Comparison of ENCODE assay signal across 23 mouse cellular contexts in genomic region chr11:100584561-100584961, GRCm38 (mm10). TPM values are rescaled to one million over a fixed set of nuclear protein-coding genes. Genes with fewer than 3 reads are reported as not detected.
A peak's percentile ranks its signal among the peaks of the same experiment; 100 is the strongest.
DNase-seq lines count a peak whose midpoint lies in the region; ATAC-seq and TF ChIP-seq lines count a peak whose summit lies in the region.
"Had no signal": no experiment of that assay in that cellular context is flagged by ENCODE, and none has a peak within 500 bp of the region (broad histone marks: within the 10 kb centered on the region; RNA-seq: fewer than 3 reads in every experiment).

No protein-coding gene starts in this region.

- H3K9me3 ChIP-seq in neural tube, embryonic 15.5 days (replicated peaks), result no peaks in the 10 kb centered on the region
- H3K9me3 ChIP-seq: embryonic facial prominence, embryonic 12.5 days; heart, embryonic 10.5 days; limb, embryonic 15.5 days; midbrain, embryonic 12.5 days had no signal

- H3K4me3 ChIP-seq in bone marrow, adult 2 months (replicated peaks; ENCODE audit: control insufficient read depth, low read depth, low read length), result peak overlapping the region; percentile 61
- peak overlapping the region; percentile 38 for H3K4me3 ChIP-seq in small intestine, adult 2 months (ENCODE audit: low read depth, low read length)
- no peak overlapping the region for H3K4me3 ChIP-seq in neural tube, embryonic 15.5 days (replicated peaks)
- no peak overlapping the region for H3K4me3 ChIP-seq in lung, adult 2 months (replicated peaks; ENCODE audit: extremely low read depth, low read depth, low read length)
- H3K4me3 ChIP-seq: embryonic facial prominence, embryonic 12.5 days; heart, embryonic 10.5 days; limb, embryonic 15.5 days; midbrain, embryonic 12.5 days had no signal

- no peaks in the 10 kb centered on the region for H3K27me3 ChIP-seq in small intestine, adult 2 months (ENCODE audit: control insufficient read depth, insufficient read depth, low read length)
- no peaks in the 10 kb centered on the region for H3K27me3 ChIP-seq in neural tube, embryonic 15.5 days (replicated peaks)
- H3K27me3 ChIP-seq: embryonic facial prominence, embryonic 12.5 days; limb, embryonic 15.5 days; midbrain, embryonic 12.5 days had no signal

- no peak for TF ChIP-seq POLR2A in bone marrow, adult 2 months (IDR thresholded peaks at IDR 0.05; ENCODE audit: borderline replicate concordance, control insufficient read depth, low read depth, low read length)
- no peak for TF ChIP-seq POLR2A in small intestine, adult 2 months (IDR thresholded peaks at IDR 0.05; ENCODE audit: low read depth, low read length)
- TF ChIP-seq POLR2A in lung, adult 2 months (IDR thresholded peaks at IDR 0.05; ENCODE audit: borderline replicate concordance, extremely low read depth, low read depth, low read length), result no peak

- H3K27ac ChIP-seq in bone marrow, adult 2 months (ENCODE audit: control insufficient read depth, insufficient read depth, low read depth, low read length, poor library complexity), result peak overlapping the region; percentile 74
- peak overlapping the region; percentile 53 for H3K27ac ChIP-seq in small intestine, adult 2 months (ENCODE audit: insufficient read depth, low read depth, low read length)
- no peak overlapping the region for H3K27ac ChIP-seq in neural tube, embryonic 15.5 days (replicated peaks)
- H3K27ac ChIP-seq: embryonic facial prominence, embryonic 12.5 days; heart, embryonic 10.5 days; hindbrain, embryonic 14.5 days; kidney, postnatal 0 days; limb, embryonic 15.5 days; midbrain, embryonic 12.5 days; stomach, postnatal 0 days had no signal

- no peak overlapping the region for H3K9ac ChIP-seq in neural tube, embryonic 15.5 days (replicated peaks)
- H3K9ac ChIP-seq: embryonic facial prominence, embryonic 12.5 days; hindbrain, embryonic 14.5 days; limb, embryonic 15.5 days; midbrain, embryonic 12.5 days had no signal

- no peak for ATAC-seq in neural tube, embryonic 15.5 days (ENCODE audit: low FRiP score)

- peaks cover 85% of the 10 kb centered on the region for H3K36me3 ChIP-seq in small intestine, adult 2 months (ENCODE audit: control insufficient read depth, insufficient read depth, low read length)
- peaks cover 94% of the 10 kb centered on the region for H3K36me3 ChIP-seq in neural tube, embryonic 15.5 days

- TF ChIP-seq CTCF in bone marrow, adult 2 months (IDR thresholded peaks at IDR 0.05; ENCODE audit: control insufficient read depth, insufficient read depth, low read length), result no peak
- no peak for TF ChIP-seq CTCF in small intestine, adult 2 months (IDR thresholded peaks at IDR 0.05; ENCODE audit: extremely low read depth, insufficient read length, insufficient replicate concordance, low read depth, low read length)
- no peak for TF ChIP-seq CTCF in lung, adult 2 months (IDR thresholded peaks at IDR 0.05; ENCODE audit: insufficient read depth, low read length)

- no peak overlapping the region for H3K4me2 ChIP-seq in neural tube, embryonic 15.5 days
- H3K4me2 ChIP-seq: embryonic facial prominence, embryonic 12.5 days; hindbrain, embryonic 14.5 days; limb, embryonic 15.5 days; midbrain, embryonic 12.5 days had no signal

- peak; percentile 90 for DNase-seq in A20 (ENCODE audit: low read depth, low spot score)
- DNase-seq in B cell, adult 2 months, result peak; percentile 56 to 59
- DNase-seq in embryo, embryonic 10 days (ENCODE audit: low spot score), result no peak
- no peak for DNase-seq in lung, adult 2 months
- no peak for DNase-seq in layer of hippocampus, adult 8-10 months (ENCODE audit: low spot score in 2 of 2)
- DNase-seq: cerebellum, adult 11 months; cerebellum, postnatal 36 days; gastrocnemius, postnatal 14 days; heart, postnatal 14 days; kidney, adult 11 months; lung, adult 18-20 months; lung, postnatal 4 days; retina, postnatal 1 day had no signal

- 64% methylated on average over 7 of the region's 7 CpGs for WGBS in bone marrow, adult 2 months
- WGBS in small intestine, adult 2 months, result 79% methylated on average over 7 of the region's 7 CpGs
- WGBS in neural tube, embryonic 15.5 days, result 93% methylated on average over 7 of the region's 7 CpGs
- 79% methylated on average over 7 of the region's 7 CpGs for WGBS in lung, adult 2 months

- H3K4me1 ChIP-seq in bone marrow, adult 2 months (ENCODE audit: control insufficient read depth, insufficient read depth, low read length), result peaks cover 5% of the 10 kb centered on the region
- H3K4me1 ChIP-seq in small intestine, adult 2 months (ENCODE audit: control insufficient read depth, insufficient read depth, insufficient read length, low read length), result peaks cover 12% of the 10 kb centered on the region; the same call in 1 of the 2 replicates
- H3K4me1 ChIP-seq in neural tube, embryonic 15.5 days, result no peaks in the 10 kb centered on the region
- no peaks in the 10 kb centered on the region; the same call in 1 of the 2 replicates for H3K4me1 ChIP-seq in lung, adult 2 months (ENCODE audit: control insufficient read depth, insufficient read depth, low read length)
- H3K4me1 ChIP-seq: embryonic facial prominence, embryonic 12.5 days; limb, embryonic 15.5 days; midbrain, embryonic 12.5 days had no signal

RNA-seq across cellular contexts. Expression of gene Cnp, which starts 9.9 kb away (rescaled TPM):
- 25.0 and 35.7 TPM in 2 replicates for polyA plus RNA-seq in bone marrow, adult 2 months (2011; ENCODE audit: insufficient read depth, insufficient read length, low replicate concordance, missing spikeins)
- 12.1 and 19.4 TPM in 2 replicates for polyA plus RNA-seq in small intestine, adult 2 months (2012; rRNA removed)
- 62.0 and 74.6 TPM in 2 replicates for polyA plus RNA-seq in neural tube, embryonic 15.5 days (2015; fragmentation: Nextera tagmentation; extraction: Ambion mirVana)
- polyA plus RNA-seq in lung, adult 2 months (2012; rRNA removed), result 27.5 and 29.9 TPM in 2 replicates
- total RNA-seq in layer of hippocampus, adult 8-10 months (2022), result 100 to 1,000 TPM; 162 to 216 (median 203) TPM

RNA-seq across cellular contexts. Expression of gene Nkiras2, which starts 34.5 kb away (rescaled TPM):
- polyA plus RNA-seq in bone marrow, adult 2 months (2011; ENCODE audit: insufficient read depth, insufficient read length, low replicate concordance, missing spikeins), result 7.5 and 13.1 TPM in 2 replicates
- polyA plus RNA-seq in small intestine, adult 2 months (2012; rRNA removed), result 85.2 and 134 TPM in 2 replicates
- 90.1 and 96.3 TPM in 2 replicates for polyA plus RNA-seq in neural tube, embryonic 15.5 days (2015; fragmentation: Nextera tagmentation; extraction: Ambion mirVana)
- 59.4 and 84.5 TPM in 2 replicates for polyA plus RNA-seq in lung, adult 2 months (2012; rRNA removed)
- total RNA-seq in layer of hippocampus, adult 8-10 months (2022), result 10 to 100 TPM; 11.7 to 13.4 (median 12.1) TPM

RNA-seq across cellular contexts. Expression of gene Dnajc7, which starts 35.4 kb away (rescaled TPM):
- polyA plus RNA-seq in bone marrow, adult 2 months (2011; ENCODE audit: insufficient read depth, insufficient read length, low replicate concordance, missing spikeins), result 603 and 838 TPM in 2 replicates
- polyA plus RNA-seq in small intestine, adult 2 months (2012; rRNA removed), result 10.6 and 24.8 TPM in 2 replicates
- 287 and 298 TPM in 2 replicates for polyA plus RNA-seq in neural tube, embryonic 15.5 days (2015; fragmentation: Nextera tagmentation; extraction: Ambion mirVana)
- 29.8 and 56.5 TPM in 2 replicates for polyA plus RNA-seq in lung, adult 2 months (2012; rRNA removed)
- 100 to 1,000 TPM; 255 to 304 (median 273) TPM for total RNA-seq in layer of hippocampus, adult 8-10 months (2022)

RNA-seq across cellular contexts. Expression of gene Ttc25, which starts 39.2 kb away (rescaled TPM):
- 0.35 TPM in 1 of 2 replicates, not detected in the other for polyA plus RNA-seq in bone marrow, adult 2 months (2011; ENCODE audit: insufficient read depth, insufficient read length, low replicate concordance, missing spikeins)
- polyA plus RNA-seq in small intestine, adult 2 months (2012; rRNA removed), result 0.01 and 0.09 TPM in 2 replicates
- 1.2 and 2.1 TPM in 2 replicates for polyA plus RNA-seq in neural tube, embryonic 15.5 days (2015; fragmentation: Nextera tagmentation; extraction: Ambion mirVana)
- 1.8 and 3.4 TPM in 2 replicates for polyA plus RNA-seq in lung, adult 2 months (2012; rRNA removed)
- total RNA-seq in layer of hippocampus, adult 8-10 months (2022), result 1 to 10 TPM in 3 of 4 experiments, under 1 TPM in 1; 0.71 to 1.9 (median 1.6) TPM

RNA-seq across cellular contexts. Expression of gene Acly, which starts 56.8 kb away (rescaled TPM):
- 12.8 and 31.2 TPM in 2 replicates for polyA plus RNA-seq in bone marrow, adult 2 months (2011; ENCODE audit: insufficient read depth, insufficient read length, low replicate concordance, missing spikeins)
- polyA plus RNA-seq in small intestine, adult 2 months (2012; rRNA removed), result 14.0 and 21.7 TPM in 2 replicates
- polyA plus RNA-seq in neural tube, embryonic 15.5 days (2015; fragmentation: Nextera tagmentation; extraction: Ambion mirVana), result 213 and 218 TPM in 2 replicates
- polyA plus RNA-seq in lung, adult 2 months (2012; rRNA removed), result 166 and 217 TPM in 2 replicates
- total RNA-seq in layer of hippocampus, adult 8-10 months (2022), result 100 to 1,000 TPM; 121 to 136 (median 128) TPM

Comparison
In these comparisons a context has a peak if more than half of its experiments do, and no peak if none do; other contexts are left out.
1. DNase-seq: peak in A20 (single experiment) and B cell, adult 2 months (2 of 2); none in embryo, embryonic 10 days (single experiment), lung, adult 2 months (single experiment) and layer of hippocampus, adult 8-10 months (0 of 2).
2. H3K4me3 ChIP-seq: peak in bone marrow, adult 2 months (single experiment) and small intestine, adult 2 months (single experiment); none in neural tube, embryonic 15.5 days (single experiment) and lung, adult 2 months (single experiment).